Mouse (Mus musculus) CD4-positive naive resting alpha-beta T cell, adult 57 days (primary cell): ENCODE measurements around the gene Cdc6. TPM values are rescaled to one million over a fixed set of nuclear protein-coding genes. Genes with fewer than 3 reads are reported as not detected.

ENCODE experiments used
- total RNA-seq: library from RNA; stranded (reverse); gene quantifications from one replicate; pipeline ENCODE4 v1.2.4, GENCODE M21; 2023

Gene Cdc6
- total RNA-seq, result 4.0 TPM

GRCm38 (mm10) chr11:98907437-98908173 is at the start of gene Cdc6:
Gene Cdc6, plus strand, starts transcription at chr11:98907801.

GRCm38 (mm10) chr11:98863028-98863750 is 44.4 kb upstream of the Cdc6 start, which contains the start of gene Wipf2:
Gene Wipf2, plus strand, starts transcription at chr11:98863638.

DNA sequence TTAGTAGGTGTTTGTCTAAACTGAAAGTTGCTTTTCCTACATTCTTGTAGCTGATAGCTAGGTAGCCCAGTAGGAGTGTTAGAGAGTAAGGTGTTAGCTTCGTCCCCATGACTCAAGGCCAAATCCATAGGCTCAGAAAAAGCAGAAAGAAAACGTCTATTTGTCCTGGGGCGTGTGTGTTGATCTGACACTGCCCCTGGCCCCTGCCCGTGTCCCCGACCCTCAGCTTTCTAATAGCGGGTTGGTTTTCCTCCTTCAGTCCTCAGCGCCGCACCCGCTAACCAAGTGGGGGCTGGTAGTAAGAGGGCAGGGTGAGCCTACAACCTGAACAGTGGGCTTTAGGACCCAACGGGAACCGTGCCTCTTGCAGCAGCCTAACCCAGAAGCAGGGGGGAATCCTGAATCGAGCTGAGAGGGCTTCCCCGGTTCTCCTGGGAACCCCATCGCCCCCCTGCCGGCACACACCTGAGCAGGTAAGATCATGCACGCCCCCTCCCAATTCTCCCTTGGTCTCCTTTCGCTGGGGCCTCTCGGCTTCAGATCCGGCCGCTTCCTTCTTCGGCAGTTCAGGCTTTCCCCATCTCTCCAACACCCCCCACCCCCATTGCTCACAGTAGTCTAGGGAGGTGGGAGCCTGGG is 20.0 kb downstream of the Cdc6 start, which contains the start of gene Rara:
TSS of gene Rara (plus strand) at position 381 of the 639 bp plus-strand sequence.

Other genes starting within 250 kb of the Cdc6 start
- not detected for gene Gsdma, start 243.4 kb upstream of the Cdc6 start, total RNA-seq
- 78.2 TPM for gene Psmd3, start 225.2 kb upstream of the Cdc6 start, total RNA-seq
- not detected for gene Csf3, start 206.5 kb upstream of the Cdc6 start, total RNA-seq
- 75.6 TPM for gene Med24, start 178.4 kb upstream of the Cdc6 start, total RNA-seq
- 44.0 TPM for gene Thra, start 167.2 kb upstream of the Cdc6 start, total RNA-seq
- 5.1 TPM for gene Nr1d1, start 132.5 kb upstream of the Cdc6 start, total RNA-seq
- 123 TPM for gene Msl1, start 112.3 kb upstream of the Cdc6 start, total RNA-seq
- 119 TPM for gene Casc3, start 102.9 kb upstream of the Cdc6 start, total RNA-seq
- gene Rapgefl1, start 71.0 kb upstream of the Cdc6 start, total RNA-seq, result not detected
- 41.1 TPM for gene Wipf2, start 44.2 kb upstream of the Cdc6 start, total RNA-seq
- gene Rara, start 20.0 kb downstream of the Cdc6 start, total RNA-seq, result 95.9 TPM
- gene Gjd3, start 75.2 kb downstream of the Cdc6 start, total RNA-seq, result not detected
- 6.7 TPM for gene Top2a, start 116.4 kb downstream of the Cdc6 start, total RNA-seq
- gene Igfbp4, start 133.4 kb downstream of the Cdc6 start, total RNA-seq, result 449 TPM
- 0.47 TPM for gene Tns4, start 181.5 kb downstream of the Cdc6 start, total RNA-seq
- gene Ccr7, start 247.3 kb downstream of the Cdc6 start, total RNA-seq, result 1,218 TPM